Mouse (Mus musculus) olfactory bulb, adult 2 months (tissue): Measurements from ENCODE around the gene Ramp2.

ENCODE experiments used
- CTCF ChIP-seq: fragments of 200-500 bp; IDR thresholded peaks from 2 replicates; pipeline ENCODE4 v1.5.1; 2012; ENCODE audit warnings: low read depth, mild to moderate bottlenecking, low read length, moderate library complexity; ENCODE audit not compliant: insufficient read depth
- POLR2A ChIP-seq: fragments of 200-500 bp; IDR thresholded peaks from 2 replicates; pipeline ENCODE4 v1.6.1; 2012; ENCODE audit warnings: mild to moderate bottlenecking, low read depth, low read length, moderate library complexity; ENCODE audit not compliant: insufficient read depth

- TF ChIP-seq CTCF: no peak
- no peak for TF ChIP-seq POLR2A
Observed at GRCm38 (mm10) chr11:101251031-101251430, 5.2 kb downstream of the Ramp2 start.
